Mouse (Mus musculus) bone marrow, adult 2 months (tissue): ENCODE measurements around the gene Tmem158.

Experiments used
- CTCF ChIP-seq: fragments of 200-500 bp; IDR thresholded peaks from 2 replicates; pipeline ENCODE4 v1.5.1; 2011; ENCODE audit warnings: low read length, control low read depth; ENCODE audit not compliant: control insufficient read depth, insufficient read depth
- POLR2A ChIP-seq: fragments of 200-500 bp; IDR thresholded peaks from 2 replicates; pipeline ENCODE4 v1.6.1; 2011; ENCODE audit warnings: low read depth, mild to moderate bottlenecking, control low read depth, low read length, borderline replicate concordance; ENCODE audit not compliant: control insufficient read depth

GRCm38 (mm10) chr9:123258796-123259195 is 1.8 kb downstream of the Tmem158 start:
- TF ChIP-seq CTCF (no peak), POLR2A (no peak)
